Mouse (Mus musculus) cerebellum, adult 2 months (tissue): Measurements from ENCODE around the gene Tmem11. TPM values are rescaled to one million over a fixed set of nuclear protein-coding genes. Genes with fewer than 3 reads are reported as not detected.
"Not testable (repeated sequence)": the region's sequence is repeated elsewhere in the genome, so short reads cannot be mapped to it uniquely, and the experiment has no call there.

Experiments used
- DNase-seq, 2 experiments: peaks; one replicate each; pipeline ENCODE4 v3.0.0; 2021
- H3K27ac ChIP-seq: fragments of 200-500 bp; 2 replicates; pipeline ENCODE4 v1.5.1; 2012; ENCODE audit warnings: low read length, control low read depth, inconsistent platforms; ENCODE audit not compliant: insufficient read depth
- H3K27me3 ChIP-seq: fragments of 200-500 bp; 2 replicates; pipeline ENCODE4 v1.6.1; 2012; ENCODE audit warnings: inconsistent platforms, mild to moderate bottlenecking, low read length, moderate library complexity; ENCODE audit not compliant: control insufficient read depth, insufficient read depth
- H3K4me1 ChIP-seq: fragments of 200-500 bp; 2 replicates; pipeline ENCODE4 v1.6.1; 2011; ENCODE audit warnings: low read length; ENCODE audit not compliant: control insufficient read depth, insufficient read depth
- H3K4me3 ChIP-seq: fragments of 200-500 bp; replicated peaks from 2 replicates; pipeline ENCODE3; 2011; ENCODE audit warnings: mild to moderate bottlenecking, low read depth, low read length, control low read depth; ENCODE audit not compliant: insufficient read depth
- CTCF ChIP-seq: fragments of 200-500 bp; IDR thresholded peaks from 2 replicates; pipeline ENCODE4 v1.5.1; 2011; ENCODE audit warnings: low read depth, mild to moderate bottlenecking, control low read depth, low read length, moderate library complexity, borderline replicate concordance; ENCODE audit not compliant: insufficient read depth
- POLR2A ChIP-seq: fragments of 200-500 bp; IDR thresholded peaks from 2 replicates; pipeline ENCODE4 v1.6.1; 2011; ENCODE audit warnings: low read length, control low read depth, borderline replicate concordance; ENCODE audit not compliant: insufficient read depth
- WGBS: fragments of 180-500 bp; shearing (Covaris S2); methylation state at CpG from one replicate; pipeline ENCODE4 v1.1.7; 2018; 5-methylcytosine and 5-hydroxymethylcytosine counted together
- polyA plus RNA-seq: library from polyadenylated mRNA; depleted of rRNA; stranded (reverse); fragments of >200 nt; gene quantifications from 2 replicates; pipeline ENCODE4 v1.2.3, GENCODE M21; 2012

Tmem11 gene
- polyA plus RNA-seq, 1 experiment: 62.7 TPM

- Histone ChIP-seq H3K27me3 (no peaks in the 10 kb centered on the region), H3K4me1 (peaks cover 2% of the 10 kb centered on the region; the same call in 1 of the 2 replicates), H3K27ac (no peak overlapping the region), H3K4me3 (no peak overlapping the region)
- DNase-seq: no peak
- 77% methylated on average over 3 of the region's 3 CpGs for WGBS
- TF ChIP-seq POLR2A (no peak), CTCF (no peak)
Observed at GRCm38 (mm10) chr11:60882386-60882785, 3.3 kb upstream of the Tmem11 start.

GRCm38 (mm10) chr11:60880559-60880958 lies 1.5 kb upstream of the Tmem11 start:
- Histone ChIP-seq H3K4me3 (no peak overlapping the region), H3K27ac (no peak overlapping the region), H3K27me3 (no peaks in the 10 kb centered on the region), H3K4me1 (peaks cover 2% of the 10 kb centered on the region)
- 90% methylated on average over 4 of the region's 4 CpGs for WGBS
- TF ChIP-seq CTCF (no peak), POLR2A (no peak)
- no peak for DNase-seq

GRCm38 (mm10) chr11:60879423-60879822 lies 351 bp upstream of the Tmem11 start:
- Histone ChIP-seq H3K27me3 (no peaks in the 10 kb centered on the region), H3K4me1 (peaks cover 6% of the 10 kb centered on the region), H3K27ac (no peak overlapping the region; the same call in 1 of the 2 replicates), H3K4me3 (peak overlapping the region; percentile 58)
- TF ChIP-seq CTCF (peak; percentile 78), POLR2A (no peak)
- 1% methylated on average over 11 of the region's 11 CpGs for WGBS
- peak; percentile 55 for DNase-seq

GRCm38 (mm10) chr11:60878056-60878612 lies 938 bp downstream of the Tmem11 start:
- WGBS: 1% methylated on average over 52 of the region's 52 CpGs
- TF ChIP-seq POLR2A (no peak), CTCF (no peak)
- H3K4me1 ChIP-seq: peaks cover 6% of the 10 kb centered on the region
- H3K4me3 ChIP-seq: peak overlapping the region; percentile 58
- peak overlapping the region; percentile 18 for H3K27ac ChIP-seq
- DNase-seq: peak in 1 of 2 experiments; percentile 58
- H3K27me3 ChIP-seq: no peaks in the 10 kb centered on the region

- no peak for DNase-seq
- Histone ChIP-seq H3K4me3 (no peak overlapping the region), H3K27me3 (no peaks in the 10 kb centered on the region), H3K27ac (no peak overlapping the region), H3K4me1 (peaks cover 8% of the 10 kb centered on the region)
- WGBS: 85% methylated on average over 6 of the region's 6 CpGs
- TF ChIP-seq POLR2A: no peak
- no peak for TF ChIP-seq CTCF
Observed at GRCm38 (mm10) chr11:60873101-60873500, 6.0 kb downstream of the Tmem11 start.

GRCm38 (mm10) chr11:60871409-60871808 lies 7.7 kb downstream of the Tmem11 start:
- Histone ChIP-seq H3K27me3 (no peaks in the 10 kb centered on the region), H3K4me3 (no peak overlapping the region), H3K4me1 (peaks cover 21% of the 10 kb centered on the region), H3K27ac (no peak overlapping the region)
- TF ChIP-seq POLR2A (no peak), CTCF (no peak)
- WGBS: 66% methylated on average over 4 of the region's 4 CpGs
- DNase-seq: no peak

- not testable (repeated sequence) for H3K4me3 ChIP-seq, H3K27me3 ChIP-seq, H3K27ac ChIP-seq
- 42% methylated on average over 6 of the region's 6 CpGs for WGBS
- DNase-seq: peak in 1 of 2 experiments; percentile 35
- peaks cover 23% of the 10 kb centered on the region for H3K4me1 ChIP-seq
Observed at GRCm38 (mm10) chr11:60869471-60869870, 9.6 kb downstream of the Tmem11 start.

- WGBS: 48% methylated on average over 8 of the region's 8 CpGs
- peaks cover 35% of the 10 kb centered on the region for H3K4me1 ChIP-seq
- H3K27ac ChIP-seq: no peak overlapping the region
- TF ChIP-seq CTCF (no peak), POLR2A (no peak)
- DNase-seq: no peak
- no peak overlapping the region for H3K4me3 ChIP-seq
- H3K27me3 ChIP-seq: no peaks in the 10 kb centered on the region
Observed at GRCm38 (mm10) chr11:60867904-60868303, 11.2 kb downstream of the Tmem11 start.
